In genomic region chr6:31874616-31875015, GRCm38 (mm10) we compare ENCODE assay signal across 15 mouse cellular contexts.
"Had no signal": no experiment of that assay in that cellular context is flagged by ENCODE, and none has a peak within 500 bp of the region (broad histone marks: within the 10 kb centered on the region; RNA-seq: fewer than 3 reads in every experiment).

No protein-coding gene starts in this region.

- H3K4me3 ChIP-seq: neural tube, embryonic 13.5 days; neural tube, embryonic 15.5 days; stomach, embryonic 15.5 days had no signal

- H3K27ac ChIP-seq: neural tube, embryonic 13.5 days; neural tube, embryonic 15.5 days; stomach, embryonic 15.5 days; stomach, postnatal 0 days had no signal

- H3K27me3 ChIP-seq: neural tube, embryonic 13.5 days; neural tube, embryonic 15.5 days; stomach, embryonic 15.5 days had no signal

- H3K9me3 ChIP-seq: neural tube, embryonic 13.5 days; neural tube, embryonic 15.5 days; stomach, embryonic 15.5 days had no signal

- H3K9ac ChIP-seq: neural tube, embryonic 13.5 days; neural tube, embryonic 15.5 days; stomach, embryonic 15.5 days had no signal

- DNase-seq: right cerebral cortex, adult 18-20 months; right cerebral cortex, postnatal 14 days; right cerebral cortex, postnatal 25 days; right cerebral cortex, postnatal 4 days; spleen, adult 18-20 months; thymus, adult 18-20 months; thymus, adult 2 months; thymus, postnatal 14 days; thymus, postnatal 25 days; thymus, postnatal 36 days; thymus, postnatal 4 days had no signal

- H3K4me1 ChIP-seq: stomach, embryonic 15.5 days had no signal

- H3K36me3 ChIP-seq: neural tube, embryonic 13.5 days; neural tube, embryonic 15.5 days; stomach, embryonic 15.5 days had no signal
